14 mouse cellular contexts compared by ENCODE assay signal in genomic region chr12:100294457-100294856, GRCm38 (mm10).
DNase-seq lines count a peak whose midpoint lies in the region; TF ChIP-seq lines count a peak whose summit lies in the region.
"Had no signal": no experiment of that assay in that cellular context is flagged by ENCODE, and none has a peak within 500 bp of the region (broad histone marks: within the 10 kb centered on the region; RNA-seq: fewer than 3 reads in every experiment).

No protein-coding gene starts in this region.

- peak overlapping the region; percentile 86 for H3K27ac ChIP-seq in gastrocnemius, adult 2 months
- peak overlapping the region; percentile 60 for H3K27ac ChIP-seq in left cerebral cortex, adult 2 months
- no peak overlapping the region for H3K27ac ChIP-seq in cortical plate, adult 2 months (ENCODE audit: insufficient read depth, low read length)
- H3K27ac ChIP-seq: forebrain, embryonic 13.5 days; hindbrain, postnatal 0 days; kidney, postnatal 0 days; midbrain, embryonic 15.5 days; stomach, embryonic 15.5 days had no signal

- H3K36me3 ChIP-seq in E14TG2a.4 (ENCODE audit: insufficient read depth, low read length), result no peaks in the 10 kb centered on the region
- H3K36me3 ChIP-seq: midbrain, embryonic 15.5 days; stomach, embryonic 15.5 days had no signal

- H3K4me3 ChIP-seq in gastrocnemius, adult 2 months, result no peak overlapping the region
- no peak overlapping the region for H3K4me3 ChIP-seq in left cerebral cortex, adult 2 months
- no peak overlapping the region for H3K4me3 ChIP-seq in E14TG2a.4 (replicated peaks; ENCODE audit: low read length)
- H3K4me3 ChIP-seq in cortical plate, adult 2 months (ENCODE audit: insufficient read depth, low read length), result no peak overlapping the region
- H3K4me3 ChIP-seq: forebrain, embryonic 13.5 days; midbrain, embryonic 15.5 days; stomach, embryonic 15.5 days had no signal

- no peaks in the 10 kb centered on the region for H3K27me3 ChIP-seq in E14TG2a.4 (ENCODE audit: insufficient read depth, low read length)
- H3K27me3 ChIP-seq: forebrain, embryonic 13.5 days; midbrain, embryonic 15.5 days; stomach, embryonic 15.5 days had no signal

- peaks cover 18% of the 10 kb centered on the region for H3K9me3 ChIP-seq in E14TG2a.4 (ENCODE audit: low read length)
- H3K9me3 ChIP-seq: midbrain, embryonic 15.5 days; stomach, embryonic 15.5 days had no signal

- intact Hi-C loops in gastrocnemius, adult 2 months (cut with DNase I), result no loop called here
- intact Hi-C loops in gastrocnemius, postnatal 36 days (cut with DNase I), result no loop called here
- intact Hi-C loops in left cerebral cortex, adult 2 months (cut with DNase I), result no loop called here
- intact Hi-C loops in left cerebral cortex, postnatal 14 days (cut with DNase I), result no loop called here

- no peak for DNase-seq in gastrocnemius, adult 2 months
- no peak for DNase-seq in gastrocnemius, postnatal 36 days
- DNase-seq in left cerebral cortex, adult 2 months (ENCODE audit: extremely low spot score in 1 of 2, low spot score in 2 of 2), result no peak
- no peak for DNase-seq in left cerebral cortex, postnatal 14 days (ENCODE audit: low spot score in 2 of 2)
- DNase-seq in cerebellum, adult 8-10 months, result no peak
- no peak for DNase-seq in frontal cortex, adult 2 months (ENCODE audit: extremely low spot score in 1 of 2, low spot score in 1 of 2)
- DNase-seq: left cerebral cortex, postnatal 4 days had no signal

- TF ChIP-seq POLR2A in cortical plate, adult 2 months (IDR thresholded peaks at IDR 0.05; ENCODE audit: extremely low read depth, insufficient read depth, low read length), result no peak

- peak; percentile 48 for TF ChIP-seq CTCF in gastrocnemius, adult 2 months (IDR thresholded peaks at IDR 0.05)
- TF ChIP-seq CTCF in left cerebral cortex, adult 2 months (IDR thresholded peaks at IDR 0.05), result peak; percentile 35
- TF ChIP-seq CTCF in E14TG2a.4 (conservative IDR thresholded peaks at IDR 0.05; ENCODE audit: low read length), result peak; percentile 36
- TF ChIP-seq CTCF in cortical plate, adult 2 months (IDR thresholded peaks at IDR 0.05; ENCODE audit: extremely low read depth, insufficient read depth, low read length), result 0 out of 2 replicates have a peak, but pooled peaks have one; percentile 3

- H3K4me1 ChIP-seq in E14TG2a.4 (replicated peaks; ENCODE audit: low read depth, low read length), result peaks cover 16% of the 10 kb centered on the region
- peaks cover 22% of the 10 kb centered on the region for H3K4me1 ChIP-seq in cortical plate, adult 2 months (ENCODE audit: control insufficient read depth, insufficient read depth, low read length)
